ENCODE assay signal across 8 mouse cellular contexts in genomic region chr6:51523807-51524320, GRCm38 (mm10). TPM values are rescaled to one million over a fixed set of nuclear protein-coding genes. Genes with fewer than 3 reads are reported as not detected.
A peak's percentile ranks its signal among the peaks of the same experiment; 100 is the strongest.
DNase-seq lines count a peak whose midpoint lies in the region; ATAC-seq and TF ChIP-seq lines count a peak whose summit lies in the region.

TSS of gene Snx10 (plus strand) at chr6:51523901.

- no peak for TF ChIP-seq EP300 in MEL (IDR thresholded peaks at IDR 0.05; ENCODE audit: low read depth in 1 of 2, low read length in 2 of 2)

- no peaks in the 10 kb centered on the region for H3K27me3 ChIP-seq in MEL (ENCODE audit: control insufficient read depth in 1 of 2, insufficient read depth in 2 of 2, low read length in 2 of 2)
- no peaks in the 10 kb centered on the region for H3K27me3 ChIP-seq in forebrain, embryonic 15.5 days

- no peaks in the 10 kb centered on the region for H3K79me2 ChIP-seq in MEL (ENCODE audit: control insufficient read depth, insufficient read depth, low read length, poor library complexity)

- peak within 1 kb of the TSS; percentile 64 for H3K4me2 ChIP-seq in forebrain, embryonic 15.5 days (replicated peaks)

- H3K4me3 ChIP-seq in MEL (ENCODE audit: control insufficient read depth in 1 of 2, insufficient read depth in 1 of 2, low read depth in 2 of 2, low read length in 2 of 2): peak within 1 kb of the TSS; percentile 63 to 81
- H3K4me3 ChIP-seq in forebrain, embryonic 15.5 days: peak within 1 kb of the TSS; percentile 78

- 0 out of 4 replicates have a peak, but pooled peaks of 1 of the 2 experiments have one; percentile 48 for TF ChIP-seq POLR2A in MEL (IDR thresholded peaks at IDR 0.05; ENCODE audit: control insufficient read depth in 1 of 2, insufficient read depth in 1 of 2, low read depth in 1 of 2, low read length in 2 of 2, poor library complexity in 1 of 2)

- peaks cover 0 to 4% of the 10 kb centered on the region in 2 experiments; a peak in 1 of 4 replicates for H3K4me1 ChIP-seq in MEL (ENCODE audit: control insufficient read depth in 1 of 2, insufficient read depth in 2 of 2, low read length in 2 of 2)
- H3K4me1 ChIP-seq in forebrain, embryonic 15.5 days: peaks cover 15% of the 10 kb centered on the region

- DNase-seq in MEL (ENCODE audit: low read depth, low spot score): peak; percentile 54
- peak; percentile 50 for DNase-seq in cerebellum, adult 11 months
- DNase-seq in heart, postnatal 14 days: peak; percentile 62 to 63
- DNase-seq in layer of hippocampus, postnatal 25 days (ENCODE audit: extremely low spot score in 1 of 2, low spot score in 1 of 2): peak; percentile 60 to 63
- DNase-seq in lung, postnatal 14 days: peak; percentile 35
- peak; percentile 62 for DNase-seq in retina, embryonic 14.5 days (ENCODE audit: low spot score)
- peak; percentile 66 for DNase-seq in yolk sac, embryonic 10.5 days (ENCODE audit: low spot score)

- peak within 1 kb of the TSS; percentile 83 for H3K9ac ChIP-seq in MEL (ENCODE audit: control insufficient read depth, low read depth, low read length, poor library complexity, severe bottlenecking)
- H3K9ac ChIP-seq in forebrain, embryonic 15.5 days (replicated peaks): peak within 1 kb of the TSS; percentile 87

- under 1% methylated on average over 46 of the region's 47 CpGs for WGBS in forebrain, embryonic 15.5 days

- no peak for TF ChIP-seq CTCF in MEL (IDR thresholded peaks at IDR 0.05 in 2 of 3, conservative IDR thresholded peaks at IDR 0.05 in 1 of 3; ENCODE audit: control insufficient read depth in 1 of 3, insufficient read depth in 1 of 3, low read depth in 2 of 3, low read length in 3 of 3, poor library complexity in 1 of 3, severe bottlenecking in 1 of 3)

- intact Hi-C loops in heart, postnatal 14 days (cut with DNase I): no loop called here

- peak; percentile 81 for ATAC-seq in forebrain, embryonic 15.5 days (replicated peaks)

- no peaks in the 10 kb centered on the region for H3K9me3 ChIP-seq in MEL (replicated peaks; ENCODE audit: insufficient read depth, low read length)
- no peaks in the 10 kb centered on the region for H3K9me3 ChIP-seq in forebrain, embryonic 15.5 days

- H3K27ac ChIP-seq in MEL (ENCODE audit: control insufficient read depth, low read depth, low read length): no peak within 1 kb of the TSS
- H3K27ac ChIP-seq in forebrain, embryonic 15.5 days (replicated peaks): peak within 1 kb of the TSS; percentile 83

- no peaks in the 10 kb centered on the region; a peak in 1 of 4 replicates for H3K36me3 ChIP-seq in MEL (ENCODE audit: control insufficient read depth in 1 of 2, insufficient read depth in 2 of 2, low read length in 2 of 2)
- no peaks in the 10 kb centered on the region for H3K36me3 ChIP-seq in forebrain, embryonic 15.5 days

- no peak for TF ChIP-seq RAD21 in MEL (IDR thresholded peaks at IDR 0.05; ENCODE audit: low read depth, low read length)

TF ChIP-seq in MEL, 35 proteins besides CTCF, POLR2A, EP300 and RAD21:
- no peak for TF ChIP-seq RCOR1 (IDR thresholded peaks at IDR 0.05; ENCODE audit: low read depth, low read length)
- TF ChIP-seq MXI1 (IDR thresholded peaks at IDR 0.05; ENCODE audit: low read depth, low read length): no peak
- TF ChIP-seq MAX (IDR thresholded peaks at IDR 0.05; ENCODE audit: low read length): no peak
- TF ChIP-seq MYC (IDR thresholded peaks at IDR 0.05; ENCODE audit: low read depth, low read length): no peak
- TF ChIP-seq JUND (IDR thresholded peaks at IDR 0.05; ENCODE audit: low read depth, low read length): no peak
- no peak for TF ChIP-seq TCF12 (IDR thresholded peaks at IDR 0.05; ENCODE audit: low read depth, low read length)
- no peak for TF ChIP-seq MAFK (IDR thresholded peaks at IDR 0.05; ENCODE audit: borderline replicate concordance, low read depth, low read length)
- no peak for TF ChIP-seq MYB (IDR thresholded peaks at IDR 0.05; ENCODE audit: low read depth, low read length)
- TF ChIP-seq CHD2 (IDR thresholded peaks at IDR 0.05; ENCODE audit: low read length): no peak
- TF ChIP-seq ZKSCAN1 (IDR thresholded peaks at IDR 0.05; ENCODE audit: low read depth, low read length): no peak
- no peak for TF ChIP-seq NRF1 (IDR thresholded peaks at IDR 0.05; ENCODE audit: insufficient read depth, low read depth, low read length, poor library complexity, severe bottlenecking)
TF ChIP-seq in MEL: peak in this region for 0.

RNA-seq across cellular contexts. Expression of gene Snx10, which starts in this region (rescaled TPM):
- total RNA-seq in MEL (2012; rRNA removed): 3.9 and 6.6 TPM in 2 replicates
- 1 to 10 TPM in 1 of 2 experiments, not detected in 1; 7.0 TPM for polyA plus RNA-seq in MEL (2012; ENCODE audit: insufficient read depth in 1 of 2, insufficient read length in 2 of 2, low read depth in 1 of 2, low replicate concordance in 2 of 2, missing spikeins in 1 of 2)
- 52.9 and 61.7 TPM in 2 replicates for polyA plus RNA-seq in forebrain, embryonic 15.5 days (2015; fragmentation: Nextera tagmentation; extraction: Ambion mirVana)
- 10 to 100 TPM in 1 of 2 experiments, 1 to 10 TPM in 1; 7.3 to 10.8 TPM for total RNA-seq in heart, postnatal 14 days (2021)
- total RNA-seq in layer of hippocampus, postnatal 25 days (2021): 100 to 1,000 TPM in 1 of 2 experiments, 10 to 100 TPM in 1; 99.1 to 114 TPM

Comparison
In these comparisons a context has a peak if more than half of its experiments do, and no peak if none do; other contexts are left out.
1. RNA of gene Snx10 (total RNA-seq): 99.1 to 114 TPM in layer of hippocampus, postnatal 25 days; 7.3 to 10.8 TPM in heart, postnatal 14 days and 3.9 to 6.6 TPM in MEL; every median in the first group is over 4 times any median in the second.
2. Peak in every context shown above with its lines, with median percentiles within 50 percentile points of each other: DNase-seq.